Mouse (Mus musculus) stomach, embryonic 14.5 days (tissue): ENCODE data around the gene Anxa6. TPM values are rescaled to one million over a fixed set of nuclear protein-coding genes. Genes with fewer than 3 reads are reported as not detected.

Experiments
- ATAC-seq: fragments of 200-750 bp; cut with Nextera tagmentation; 2 replicates; pipeline ENCODE4 v1.8.0; 2017; ENCODE audit warnings: low read depth, moderate TSS enrichment; ENCODE audit not compliant: insufficient number of reproducible peaks, insufficient read depth, low FRiP score
- H3K27ac ChIP-seq: fragments of 300-500 bp; sonication (generic); 2 replicates; pipeline ENCODE4 v1.5.1; 2014; ENCODE audit warnings: mild to moderate bottlenecking, low read length, moderate library complexity, mixed read lengths
- H3K27me3 ChIP-seq: fragments of 300-500 bp; sonication (generic); 2 replicates; pipeline ENCODE4 v1.6.1; 2014; ENCODE audit warnings: low read length, control low read depth, mixed read lengths; ENCODE audit not compliant: control insufficient read depth, insufficient read depth
- H3K36me3 ChIP-seq: fragments of 300-500 bp; sonication (generic); 2 replicates; pipeline ENCODE4 v1.6.1; 2014; ENCODE audit warnings: mild to moderate bottlenecking, control low read depth, low read length, moderate library complexity, mixed read lengths; ENCODE audit not compliant: control insufficient read depth, insufficient read depth
- H3K4me1 ChIP-seq: fragments of 300-500 bp; sonication (generic); 2 replicates; pipeline ENCODE4 v1.6.1; 2014; ENCODE audit warnings: low read length, control low read depth, mixed read lengths; ENCODE audit not compliant: control insufficient read depth, insufficient read depth
- H3K4me2 ChIP-seq: fragments of 300-500 bp; sonication (generic); replicated peaks from 2 replicates; pipeline ENCODE4 v1.6.1; 2014; ENCODE audit warnings: low read depth, low read length, control low read depth
- H3K4me3 ChIP-seq: fragments of 300-500 bp; sonication (generic); 2 replicates; pipeline ENCODE4 v1.5.1; 2014; ENCODE audit warnings: low read depth, low read length, control low read depth
- H3K9ac ChIP-seq: fragments of 300-500 bp; sonication (generic); replicated peaks from 2 replicates; pipeline ENCODE4 v1.6.1; 2014; ENCODE audit warnings: low read depth, mild to moderate bottlenecking, control low read depth, low read length, moderate library complexity, mixed read lengths
- H3K9me3 ChIP-seq: fragments of 300-500 bp; sonication (generic); 2 replicates; pipeline ENCODE4 v1.6.1; 2016; ENCODE audit warnings: low read depth, low read length, control low read depth; ENCODE audit not compliant: control insufficient read depth
- WGBS: fragments of 180-500 bp; shearing (Covaris S2); extraction: QIAGEN DNeasy Blood & Tissue Kit; methylation state at CpG from one replicate; pipeline ENCODE4 v1.1.7; 2014; 5-methylcytosine and 5-hydroxymethylcytosine counted together
- polyA plus RNA-seq: library from polyadenylated mRNA; unstranded; fragments of >200 nt; fragmentation: Nextera tagmentation; extraction: Ambion mirVana; gene quantifications from 2 replicates; pipeline ENCODE4 v1.2.1, GENCODE M21; 2014

Anxa6 gene
- polyA plus RNA-seq, 1 experiment from 2014 or later, result 400 TPM

DNA sequence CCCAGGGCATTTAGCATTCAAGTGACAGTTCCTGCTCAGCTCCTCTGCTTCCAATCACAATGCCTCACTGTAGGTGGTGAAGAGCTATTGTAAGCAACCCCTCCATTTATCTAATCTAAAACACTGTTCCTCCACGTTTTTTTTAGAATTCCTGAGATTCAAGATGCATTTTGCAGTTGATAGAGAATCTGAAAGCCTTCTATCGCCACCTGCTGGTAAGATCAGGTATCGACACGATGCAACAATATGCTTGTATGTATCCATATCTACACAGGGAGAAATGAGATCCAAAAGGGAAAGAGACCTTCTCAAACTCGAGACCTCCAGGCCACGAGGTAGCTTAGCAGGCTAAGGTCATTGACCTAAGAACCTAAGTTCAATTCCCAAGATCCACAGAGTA, 49.2 kb downstream of the Anxa6 start:
- H3K9me3 ChIP-seq, result no peaks in the 10 kb centered on the region
- no peaks in the 10 kb centered on the region for H3K4me1 ChIP-seq
- H3K4me3 ChIP-seq, result no peak overlapping the region
- H3K9ac ChIP-seq, result no peak overlapping the region
- 2% methylated on average over 6 of the region's 6 CpGs for WGBS
- H3K27me3 ChIP-seq, result no peaks in the 10 kb centered on the region
- no peak overlapping the region for H3K27ac ChIP-seq
- peaks cover 84% of the 10 kb centered on the region for H3K36me3 ChIP-seq
- ATAC-seq, result no peak
- H3K4me2 ChIP-seq, result no peak overlapping the region

DNA sequence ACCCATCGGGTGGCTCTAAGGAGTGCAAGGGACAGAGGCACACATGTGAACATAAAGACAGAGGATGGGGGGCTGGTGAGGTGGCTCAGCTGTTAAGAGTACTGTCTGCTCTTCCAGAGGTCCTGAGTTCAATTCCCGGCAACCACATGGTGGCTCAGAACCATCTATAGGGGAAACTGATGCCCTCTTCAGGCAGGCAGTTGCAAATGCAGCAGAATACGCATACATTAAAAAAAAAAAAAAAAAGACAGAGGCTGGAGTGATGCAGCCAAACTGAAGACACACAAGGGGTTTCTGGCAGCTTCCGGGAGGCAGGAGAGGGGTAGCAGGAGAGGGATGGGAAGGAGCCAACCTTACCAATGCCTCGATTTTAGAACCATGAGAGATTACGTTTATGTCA, 50.7 kb downstream of the Anxa6 start:
- H3K4me1 ChIP-seq, result 0 out of 2 replicates have a peak, but pooled peaks cover 8% of the 10 kb centered on the region
- H3K9ac ChIP-seq, result no peak overlapping the region
- H3K36me3 ChIP-seq, result peaks cover 86% of the 10 kb centered on the region
- no peaks in the 10 kb centered on the region for H3K9me3 ChIP-seq
- no peak overlapping the region for H3K4me2 ChIP-seq
- no peak overlapping the region for H3K4me3 ChIP-seq
- H3K27me3 ChIP-seq, result no peaks in the 10 kb centered on the region
- no peak for ATAC-seq
- H3K27ac ChIP-seq, result no peak overlapping the region
- WGBS, result 91% methylated on average over 6 of the region's 6 CpGs

DNA sequence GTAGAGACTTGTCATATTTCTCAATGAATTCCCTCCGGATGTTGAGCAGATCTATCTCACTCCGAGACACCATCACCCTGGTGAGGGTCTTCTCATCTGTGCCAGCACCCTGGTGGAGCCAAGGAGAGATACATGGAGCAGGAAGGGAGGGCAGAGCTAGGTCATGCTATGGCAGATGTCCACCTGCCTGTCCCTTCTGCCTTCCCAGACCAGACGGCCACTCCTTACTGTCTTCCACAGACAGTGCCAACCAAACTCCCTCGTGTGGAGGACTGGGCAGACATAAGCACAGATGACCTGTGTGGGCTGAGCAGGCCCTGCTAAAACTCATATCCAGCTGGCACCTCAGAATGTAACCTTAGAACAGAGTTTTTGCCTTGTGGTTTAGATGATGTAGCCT, 51.6 kb downstream of the Anxa6 start:
- no peaks in the 10 kb centered on the region for H3K27me3 ChIP-seq
- no peak overlapping the region for H3K9ac ChIP-seq
- no peak overlapping the region for H3K27ac ChIP-seq
- no peak overlapping the region for H3K4me2 ChIP-seq
- no peak for ATAC-seq
- H3K36me3 ChIP-seq, result peaks cover 79% of the 10 kb centered on the region
- no peak overlapping the region for H3K4me3 ChIP-seq
- no peaks in the 10 kb centered on the region for H3K9me3 ChIP-seq
- peaks cover 10% of the 10 kb centered on the region; the same call in 1 of the 2 replicates for H3K4me1 ChIP-seq
- WGBS, result 88% methylated on average over 4 of the region's 4 CpGs

DNA sequence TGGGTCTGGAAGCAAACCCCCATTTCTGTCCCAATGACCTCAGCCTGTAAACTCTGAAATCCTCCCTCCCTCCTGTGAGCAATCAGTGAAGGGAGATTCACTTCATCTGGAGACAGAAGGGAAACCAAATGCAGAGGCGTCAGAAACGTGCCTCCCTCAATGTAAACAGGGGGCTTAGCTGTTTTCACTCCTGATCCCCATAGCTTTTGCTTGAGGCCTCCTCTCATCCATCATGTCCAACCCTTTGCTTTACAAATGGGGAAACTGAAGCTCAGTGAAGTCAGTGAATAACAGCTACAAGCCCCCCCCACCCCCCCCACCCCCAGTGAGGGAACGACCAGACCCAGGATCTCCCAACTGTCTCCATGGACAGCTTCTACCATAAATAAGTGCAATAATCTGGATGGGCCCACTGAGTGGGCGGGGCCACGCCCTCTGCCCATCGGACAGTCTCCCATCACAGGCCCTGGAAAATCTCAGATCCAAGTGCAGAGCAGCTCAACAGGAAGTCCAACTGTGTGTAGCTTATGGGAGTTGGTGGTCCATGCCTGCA, 55.8 kb downstream of the Anxa6 start:
- peak; percentile 68 for ATAC-seq
- Histone ChIP-seq H3K4me3 (no peak overlapping the region), H3K36me3 (peaks cover 41% of the 10 kb centered on the region), H3K27me3 (no peaks in the 10 kb centered on the region), H3K4me1 (peaks cover 22% of the 10 kb centered on the region; the same call in 1 of the 2 replicates), H3K4me2 (no peak overlapping the region), H3K9me3 (no peaks in the 10 kb centered on the region), H3K27ac (peak overlapping the region; percentile 75; the same call in 1 of the 2 replicates), H3K9ac (no peak overlapping the region)
- WGBS, result 28% methylated on average over 6 of the region's 6 CpGs

DNA sequence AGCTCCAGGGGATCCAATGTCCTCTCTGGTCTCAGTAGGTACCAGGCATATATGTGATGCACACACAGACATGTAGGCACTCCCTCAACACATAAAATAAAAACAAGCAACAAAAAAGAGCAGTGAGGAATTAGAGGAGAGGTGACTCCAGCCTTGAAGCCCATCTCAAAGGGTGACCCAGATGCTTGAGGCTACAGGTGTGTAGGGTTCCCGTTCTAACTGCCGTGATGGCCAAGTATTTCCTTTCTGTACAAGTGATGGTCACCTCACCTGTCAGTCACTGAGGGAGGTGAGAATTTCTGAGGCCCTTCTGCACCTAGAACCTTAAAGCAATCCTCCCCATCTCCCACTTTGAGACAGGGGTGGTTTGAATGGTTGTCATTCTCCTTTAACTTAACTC, 56.9 kb downstream of the Anxa6 start:
- Histone ChIP-seq H3K27ac (no peak overlapping the region; the same call in 1 of the 2 replicates), H3K4me1 (peaks cover 24% of the 10 kb centered on the region; the same call in 1 of the 2 replicates), H3K9me3 (no peaks in the 10 kb centered on the region), H3K36me3 (peaks cover 30% of the 10 kb centered on the region), H3K4me2 (no peak overlapping the region), H3K4me3 (no peak overlapping the region), H3K9ac (no peak overlapping the region), H3K27me3 (no peaks in the 10 kb centered on the region)
- no peak for ATAC-seq
- 98% methylated on average over 2 of the region's 2 CpGs for WGBS

DNA sequence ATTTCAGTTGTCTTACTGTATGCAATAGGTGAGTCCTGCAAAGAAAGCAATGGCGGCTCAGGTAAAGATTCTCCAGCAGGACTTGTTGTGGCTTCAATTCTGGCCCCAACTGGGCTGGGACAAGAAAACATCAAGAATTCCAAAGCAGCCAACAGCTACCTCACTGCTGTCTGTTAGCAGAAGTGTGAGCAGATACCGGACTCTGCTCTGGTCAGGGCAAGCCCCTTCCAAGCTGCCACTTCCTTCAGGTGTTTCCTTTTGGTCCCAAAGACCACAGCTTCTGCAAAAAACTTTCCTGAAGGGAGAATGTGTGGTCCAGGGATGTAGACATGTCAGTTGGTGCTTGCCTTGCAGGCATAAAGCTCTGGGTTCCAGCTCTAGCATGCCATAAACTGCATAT, 57.5 kb downstream of the Anxa6 start:
- Histone ChIP-seq H3K9ac (no peak overlapping the region), H3K27ac (no peak overlapping the region), H3K27me3 (no peaks in the 10 kb centered on the region), H3K4me3 (no peak overlapping the region), H3K36me3 (peaks cover 27% of the 10 kb centered on the region), H3K9me3 (no peaks in the 10 kb centered on the region), H3K4me2 (no peak overlapping the region), H3K4me1 (peaks cover 24% of the 10 kb centered on the region; the same call in 1 of the 2 replicates)
- whole genome bisulfite sequencing, result 87% methylated on average over 2 of the region's 2 CpGs
- ATAC-seq, result no peak

DNA sequence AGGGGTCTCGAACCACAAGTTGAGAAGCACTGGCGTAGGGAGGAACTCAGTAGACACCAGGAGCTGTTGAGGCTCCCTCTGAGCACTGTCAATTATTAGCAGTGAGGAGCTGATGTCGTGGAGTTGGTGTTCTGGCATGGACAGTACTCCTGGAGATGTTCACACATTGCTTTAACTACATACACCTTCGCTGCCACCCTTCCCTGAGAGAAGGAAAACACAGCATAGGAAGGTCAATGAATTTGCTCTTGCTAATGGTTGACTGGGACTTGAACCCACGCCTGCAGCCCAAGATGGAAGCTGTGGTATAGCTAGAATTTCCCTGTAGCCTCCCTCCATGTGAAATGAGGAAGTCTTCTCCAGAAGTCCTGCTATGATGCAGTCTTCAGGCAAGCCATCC, 57.9 kb downstream of the Anxa6 start:
- ATAC-seq, result no peak

DNA sequence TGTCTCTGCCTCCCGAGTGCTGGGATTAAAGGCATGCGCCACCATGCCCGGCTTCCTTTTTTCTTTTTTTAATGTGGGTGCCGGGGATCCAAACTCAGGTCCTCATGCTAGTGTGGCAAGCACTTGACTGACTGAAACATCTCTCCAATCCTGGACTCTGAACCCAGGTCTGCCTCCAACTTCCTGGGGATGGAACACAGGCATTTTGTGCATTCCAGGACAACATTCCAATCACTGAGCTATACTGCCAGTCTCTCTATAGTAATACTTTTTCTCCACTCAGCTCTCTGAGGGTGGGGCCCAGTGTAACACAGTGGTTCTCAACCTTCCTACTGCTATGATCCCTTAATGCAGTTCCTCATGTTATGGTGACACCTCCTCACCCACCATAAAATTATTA, 58.6 kb downstream of the Anxa6 start:
- no peak overlapping the region for H3K4me2 ChIP-seq
- WGBS, result 85% methylated on average over 4 of the region's 4 CpGs
- H3K4me1 ChIP-seq, result peaks cover 24% of the 10 kb centered on the region; the same call in 1 of the 2 replicates
- H3K4me3 ChIP-seq, result no peak overlapping the region
- no peak for ATAC-seq
- H3K27me3 ChIP-seq, result no peaks in the 10 kb centered on the region
- no peak overlapping the region for H3K9ac ChIP-seq
- H3K36me3 ChIP-seq, result peaks cover 17% of the 10 kb centered on the region
- no peaks in the 10 kb centered on the region for H3K9me3 ChIP-seq
- H3K27ac ChIP-seq, result no peak overlapping the region

More for the DNA sequence above, 57.9 kb downstream of the Anxa6 start:
- Histone ChIP-seq H3K4me2 (no peak overlapping the region), H3K4me3 (no peak overlapping the region), H3K36me3 (peaks cover 24% of the 10 kb centered on the region), H3K27me3 (no peaks in the 10 kb centered on the region), H3K9me3 (no peaks in the 10 kb centered on the region), H3K9ac (no peak overlapping the region), H3K4me1 (peaks cover 24% of the 10 kb centered on the region; the same call in 1 of the 2 replicates), H3K27ac (no peak overlapping the region)
- 92% methylated on average over 5 of the region's 5 CpGs for WGBS
